Mouse (Mus musculus): ENCODE data around the gene Gm5157.
"Not testable (repeated sequence)": the region's sequence is repeated elsewhere in the genome, so short reads cannot be mapped to it uniquely, and the experiment has no call there.

Gm5157 gene

GRCm38 (mm10) chr7:21190323-21190722, at the start of gene Gm5157:
Gene Gm5157, minus strand, starts transcription at chr7:21190423.
- in situ Hi-C loops (cut with MboI), result not testable (repeated sequence)

- in situ Hi-C loops (cut with MboI), result not testable (repeated sequence)
Measured at GRCm38 (mm10) chr7:21161885-21162284, 28.3 kb downstream of the Gm5157 start, which contains the start of gene Vmn1r123. Gene Vmn1r123, plus strand, starts transcription at chr7:21162185.

Data from mature B cell (primary cell).